Mouse (Mus musculus) myocyte (in vitro differentiated cells): ENCODE measurements at regions not wholly inside any gene's neighbourhood (a gene's known extent, or its start where the extent isn't known, plus 50 kb on each side); places are given as distances from the start of the nearest gene placed in this dataset.

Source experiments
- H3K27me3 ChIP-seq: one replicate; pipeline ENCODE4 v1.6.1; 2011; ENCODE audit not compliant: control insufficient read depth, insufficient read depth, insufficient read length
- H3K36me3 ChIP-seq: one replicate; pipeline ENCODE4 v1.6.1; 2011; ENCODE audit not compliant: control insufficient read depth, insufficient read depth
- H3K4me2 ChIP-seq: one replicate; pipeline ENCODE4 v1.6.1; 2011; ENCODE audit warnings: low read depth, control low read depth
- H3K4me3 ChIP-seq: one replicate; pipeline ENCODE4 v1.5.1; 2011; ENCODE audit warnings: mild to moderate bottlenecking, control low read depth, moderate library complexity
- H3K79me2 ChIP-seq: one replicate; pipeline ENCODE4 v1.6.1; 2011; ENCODE audit not compliant: control insufficient read depth, insufficient read depth
- H3ac ChIP-seq: one replicate; pipeline ENCODE4 v1.6.1; 2011; ENCODE audit not compliant: control insufficient read depth, insufficient read length
- CEBPB ChIP-seq: IDR thresholded peaks from 2 replicates; pipeline ENCODE4 v1.6.1; 2011; ENCODE audit warnings: mild to moderate bottlenecking, moderate library complexity; ENCODE audit not compliant: poor library complexity, insufficient read depth, severe bottlenecking
- E2F4 ChIP-seq: IDR thresholded peaks from one replicate; pipeline ENCODE4 v1.6.1; 2011; ENCODE audit warnings: mild to moderate bottlenecking, control low read depth, moderate library complexity; ENCODE audit not compliant: insufficient read depth
- MAX ChIP-seq: IDR thresholded peaks from one replicate; pipeline ENCODE4 v1.6.1; 2011; ENCODE audit warnings: low read depth, mild to moderate bottlenecking, control low read depth
- MYOD1 ChIP-seq, 3 experiments: IDR thresholded peaks; one replicate each; pipeline ENCODE4 v1.6.1; 2011; ENCODE audit warnings: control low read depth in 2 of 3, low read depth in 2 of 3, mild to moderate bottlenecking in 2 of 3, moderate library complexity in 1 of 3; ENCODE audit not compliant: insufficient read length in 2 of 3, control insufficient read depth in 1 of 3
- MYOG ChIP-seq, 3 experiments: IDR thresholded peaks; one replicate each; pipeline ENCODE4 v1.6.1; 2011; ENCODE audit warnings: control low read depth in 2 of 3, low read depth in 2 of 3, mild to moderate bottlenecking in 2 of 3; ENCODE audit not compliant: insufficient read length in 2 of 3, control insufficient read depth in 1 of 3, insufficient read depth in 1 of 3
- POLR2A ChIP-seq: IDR thresholded peaks from one replicate; pipeline ENCODE4 v1.6.1; 2011; ENCODE audit warnings: low read depth, mild to moderate bottlenecking, control low read depth, moderate library complexity; ENCODE audit not compliant: insufficient read length
- POLR2AphosphoS2 ChIP-seq: IDR thresholded peaks from one replicate; pipeline ENCODE4 v1.6.1; 2011; ENCODE audit warnings: low read depth, control low read depth; ENCODE audit not compliant: insufficient read length
- REST ChIP-seq: IDR thresholded peaks from one replicate; pipeline ENCODE4 v1.6.1; 2011; ENCODE audit warnings: mild to moderate bottlenecking, control low read depth, moderate library complexity; ENCODE audit not compliant: insufficient read depth, insufficient read length
- SRF ChIP-seq: IDR thresholded peaks from one replicate; pipeline ENCODE4 v1.6.1; 2011; ENCODE audit warnings: low read depth; ENCODE audit not compliant: control insufficient read depth, insufficient read length
- TCF12 ChIP-seq: IDR thresholded peaks from one replicate; pipeline ENCODE4 v1.6.1; 2011; ENCODE audit warnings: mild to moderate bottlenecking, control low read depth; ENCODE audit not compliant: poor library complexity, insufficient read depth, severe bottlenecking
- TCF3 ChIP-seq: IDR thresholded peaks from one replicate; pipeline ENCODE4 v1.6.1; 2011; ENCODE audit warnings: low read depth, control low read depth; ENCODE audit not compliant: insufficient read length
- USF1 ChIP-seq: IDR thresholded peaks from one replicate; pipeline ENCODE4 v1.6.1; 2011; ENCODE audit warnings: low read depth, mild to moderate bottlenecking, control low read depth, moderate library complexity

GRCm38 (mm10) chr10:125726546-125726945 lies 239.4 kb upstream of the Lrig3 start:
- H3K79me2 ChIP-seq: no peaks in the 10 kb centered on the region
- TF ChIP-seq SRF (no peak), TCF3 (no peak), CEBPB (no peak), MYOD1 (IDR thresholded peaks at IDR 0.05; ENCODE audit: control insufficient read depth in 1 of 3, insufficient read length in 2 of 3, low read depth in 2 of 3) (no peak), MYOG (IDR thresholded peaks at IDR 0.05; ENCODE audit: control insufficient read depth in 1 of 3, insufficient read depth in 1 of 3, insufficient read length in 2 of 3, low read depth in 2 of 3) (no peak), TCF12 (no peak), POLR2AphosphoS2 (no peak), REST (no peak), USF1 (no peak), E2F4 (no peak), POLR2A (no peak), MAX (no peak)
- H3ac ChIP-seq: no peak overlapping the region
- no peak overlapping the region for H3K4me3 ChIP-seq
- H3K4me2 ChIP-seq: no peak overlapping the region
- no peaks in the 10 kb centered on the region for H3K36me3 ChIP-seq
- no peaks in the 10 kb centered on the region for H3K27me3 ChIP-seq

GRCm38 (mm10) chr10:125735744-125736494 lies 230.0 kb upstream of the Lrig3 start:
- no peaks in the 10 kb centered on the region for H3K27me3 ChIP-seq
- no peaks in the 10 kb centered on the region for H3K36me3 ChIP-seq
- H3ac ChIP-seq: no peak overlapping the region
- H3K4me3 ChIP-seq: no peak overlapping the region
- no peak overlapping the region for H3K4me2 ChIP-seq
- no peaks in the 10 kb centered on the region for H3K79me2 ChIP-seq
- no peak for TF ChIP-seq REST

GRCm38 (mm10) chr10:125743181-125743580 lies 222.8 kb upstream of the Lrig3 start:
- TF ChIP-seq MYOD1 (IDR thresholded peaks at IDR 0.05; ENCODE audit: control insufficient read depth in 1 of 3, insufficient read length in 2 of 3, low read depth in 2 of 3): no peak
- no peak for TF ChIP-seq USF1
- no peak for TF ChIP-seq TCF3
- TF ChIP-seq POLR2AphosphoS2: no peak
- no peak for TF ChIP-seq CEBPB
- TF ChIP-seq REST: no peak
- TF ChIP-seq MYOG (IDR thresholded peaks at IDR 0.05; ENCODE audit: control insufficient read depth in 1 of 3, insufficient read depth in 1 of 3, insufficient read length in 2 of 3, low read depth in 2 of 3): no peak
- no peak for TF ChIP-seq E2F4
- TF ChIP-seq SRF: no peak
- no peak for TF ChIP-seq TCF12
- TF ChIP-seq POLR2A: no peak
- no peak for TF ChIP-seq MAX
- Histone ChIP-seq H3K4me3 (no peak overlapping the region), H3ac (no peak overlapping the region), H3K79me2 (no peaks in the 10 kb centered on the region), H3K36me3 (no peaks in the 10 kb centered on the region), H3K4me2 (no peak overlapping the region), H3K27me3 (no peaks in the 10 kb centered on the region)

GRCm38 (mm10) chr10:125749031-125749585 lies 216.9 kb upstream of the Lrig3 start:
- Histone ChIP-seq H3K36me3 (no peaks in the 10 kb centered on the region), H3K4me3 (no peak overlapping the region), H3K4me2 (no peak overlapping the region), H3K27me3 (no peaks in the 10 kb centered on the region), H3K79me2 (no peaks in the 10 kb centered on the region), H3ac (no peak overlapping the region)
- TF ChIP-seq E2F4: no peak
- no peak for TF ChIP-seq TCF3
- TF ChIP-seq REST: no peak

GRCm38 (mm10) chr10:125752506-125753218 lies 213.3 kb upstream of the Lrig3 start:
- Histone ChIP-seq H3ac (no peak overlapping the region), H3K4me3 (no peak overlapping the region), H3K36me3 (no peaks in the 10 kb centered on the region), H3K4me2 (no peak overlapping the region), H3K27me3 (no peaks in the 10 kb centered on the region), H3K79me2 (no peaks in the 10 kb centered on the region)
- TF ChIP-seq SRF (no peak), TCF3 (no peak), POLR2A (no peak), E2F4 (no peak), USF1 (no peak), TCF12 (no peak), CEBPB (no peak), MYOD1 (IDR thresholded peaks at IDR 0.05; ENCODE audit: control insufficient read depth in 1 of 3, insufficient read length in 2 of 3, low read depth in 2 of 3) (no peak), REST (no peak), MAX (no peak), MYOG (IDR thresholded peaks at IDR 0.05; ENCODE audit: control insufficient read depth in 1 of 3, insufficient read depth in 1 of 3, insufficient read length in 2 of 3, low read depth in 2 of 3) (no peak), POLR2AphosphoS2 (no peak)
